Mouse (Mus musculus) kidney, adult 9 months (tissue): ENCODE data around the gene Trpc2.
"Not testable (repeated sequence)": the region's sequence is repeated elsewhere in the genome, so short reads cannot be mapped to it uniquely, and the experiment has no call there.

ENCODE experiments used
- DNase-seq: peaks from one replicate; pipeline ENCODE4 v3.0.0; 2022

Trpc2 gene

GRCm38 (mm10) chr7:102082816-102083215 is at the start of gene Trpc2:
Trpc2 (plus strand) TSS chr7:102083116.
- no peak for DNase-seq

- DNase-seq, result peak; percentile 30
Measured at GRCm38 (mm10) chr7:102034904-102035303, 48.0 kb upstream of the Trpc2 start.

GRCm38 (mm10) chr7:102035534-102035933 is 47.4 kb upstream of the Trpc2 start:
- no peak for DNase-seq

- no peak for DNase-seq
Measured at GRCm38 (mm10) chr7:102037318-102037717, 45.6 kb upstream of the Trpc2 start.

- peak; percentile 64 for DNase-seq
Measured at GRCm38 (mm10) chr7:102042314-102042713, 40.6 kb upstream of the Trpc2 start.

GRCm38 (mm10) chr7:102048524-102048923 is 34.4 kb upstream of the Trpc2 start:
- DNase-seq, result not testable (repeated sequence)

- no peak for DNase-seq
Measured at GRCm38 (mm10) chr7:102061353-102061752, 21.6 kb upstream of the Trpc2 start.

- DNase-seq, result no peak
Measured at GRCm38 (mm10) chr7:102062203-102062602, 20.7 kb upstream of the Trpc2 start.

GRCm38 (mm10) chr7:102063891-102064290 is 19.0 kb upstream of the Trpc2 start:
- DNase-seq, result no peak

- DNase-seq, result no peak
Measured at GRCm38 (mm10) chr7:102064655-102065045, 18.3 kb upstream of the Trpc2 start.

GRCm38 (mm10) chr7:102065046-102065891 is 17.6 kb upstream of the Trpc2 start, which contains the start of the genes Rnf121, Xndc1 and Xntrpc:
Rnf121 (minus strand) TSS chr7:102065469.
Xndc1 (plus strand) TSS chr7:102065511.
Xntrpc (plus strand) TSS chr7:102065713.
- DNase-seq, result peak; percentile 94

GRCm38 (mm10) chr7:102066363-102066762 is 16.6 kb upstream of the Trpc2 start:
- DNase-seq, result no peak

- peak; percentile 26 for DNase-seq
Measured at GRCm38 (mm10) chr7:102076714-102077296, 6.1 kb upstream of the Trpc2 start.

- peak; percentile 43 for DNase-seq
Measured at GRCm38 (mm10) chr7:102078517-102078916, 4.4 kb upstream of the Trpc2 start.

- DNase-seq, result peak; percentile 54
Measured at GRCm38 (mm10) chr7:102080311-102080710, 2.6 kb upstream of the Trpc2 start.

GRCm38 (mm10) chr7:102081784-102082183 is 1.1 kb upstream of the Trpc2 start:
- no peak for DNase-seq

- no peak for DNase-seq
Measured at GRCm38 (mm10) chr7:102084041-102084696, 1.3 kb downstream of the Trpc2 start.

- no peak for DNase-seq
Measured at GRCm38 (mm10) chr7:102087336-102087735, 4.4 kb downstream of the Trpc2 start.

- DNase-seq, result peak; percentile 28
Measured at GRCm38 (mm10) chr7:102099760-102100661, 17.1 kb downstream of the Trpc2 start.

GRCm38 (mm10) chr7:102100868-102101267 is 18.0 kb downstream of the Trpc2 start:
- DNase-seq, result no peak

GRCm38 (mm10) chr7:102101487-102101886 is 18.6 kb downstream of the Trpc2 start, which contains the start of gene Art1:
Art1 (plus strand) TSS chr7:102101743.
- no peak for DNase-seq

GRCm38 (mm10) chr7:102102241-102102640 is 19.3 kb downstream of the Trpc2 start:
- DNase-seq, result no peak
